8 mouse cellular contexts compared by ENCODE assay signal in the genomic region with DNA sequence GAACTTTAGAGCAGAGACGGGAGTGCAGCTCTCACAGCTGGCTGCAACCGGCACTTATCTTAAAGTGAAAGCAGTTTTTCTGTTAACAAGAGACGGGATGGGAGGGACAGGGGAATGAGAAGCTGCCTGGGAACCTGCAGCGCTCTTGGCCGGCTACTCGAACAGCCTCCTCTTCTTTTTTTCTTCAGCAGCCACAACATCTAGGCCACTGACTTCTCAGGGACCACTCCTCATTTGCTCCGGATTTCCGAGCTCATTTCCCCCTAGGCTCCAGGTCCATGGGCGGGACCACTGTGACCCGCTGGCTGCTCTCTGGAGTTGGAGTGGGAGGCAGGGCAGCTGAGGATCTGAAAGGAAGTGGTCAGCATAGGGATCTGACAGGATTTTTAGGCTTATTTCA.
DNase-seq lines count a peak whose midpoint lies in the region; ATAC-seq and TF ChIP-seq lines count a peak whose summit lies in the region.
"Not testable (repeated sequence)": the region's sequence is repeated elsewhere in the genome, so short reads cannot be mapped to it uniquely, and the experiment has no call there.

No protein-coding gene starts in this region.

- not testable (repeated sequence) for TF ChIP-seq POLR2A in heart, adult 2 months (IDR thresholded peaks at IDR 0.05; ENCODE audit: insufficient read depth, low read depth, low read length); kidney, adult 2 months (IDR thresholded peaks at IDR 0.05; ENCODE audit: low read depth, low read length)

- H3K36me3 ChIP-seq in heart, adult 2 months (ENCODE audit: control insufficient read depth, insufficient read depth, low read length); heart, embryonic 12.5 days; kidney, adult 2 months (ENCODE audit: control insufficient read depth, insufficient read depth, low read length); liver, embryonic 13.5 days: not testable (repeated sequence)

- peak; percentile 9 for DNase-seq in adrenal gland, postnatal 14 days
- DNase-seq in heart, adult 2 months, result peak; percentile 17 to 46
- DNase-seq in heart, postnatal 10 days, result peak; percentile 27 to 40
- DNase-seq in heart, postnatal 4 days, result peak; percentile 11
- not testable (repeated sequence) for DNase-seq in kidney, adult 2 months; liver, embryonic 13.5 days
- peak; percentile 3 for DNase-seq in ovary, postnatal 14 days (ENCODE audit: low spot score)

- H3K4me1 ChIP-seq in heart, adult 2 months (ENCODE audit: control insufficient read depth, insufficient read depth, low read length); heart, embryonic 12.5 days (replicated peaks); kidney, adult 2 months (ENCODE audit: control insufficient read depth, insufficient read depth, low read length); liver, embryonic 13.5 days (replicated peaks): not testable (repeated sequence)

- H3K27me3 ChIP-seq in heart, adult 2 months (ENCODE audit: control insufficient read depth, insufficient read depth, low read length); heart, embryonic 12.5 days (replicated peaks); kidney, adult 2 months (replicated peaks; ENCODE audit: control insufficient read depth, insufficient read depth, low read length); liver, embryonic 13.5 days: not testable (repeated sequence)

- TF ChIP-seq EP300 in heart, adult 2 months (IDR thresholded peaks at IDR 0.05; ENCODE audit: insufficient read depth, low read depth, low read length), result not testable (repeated sequence)

- ATAC-seq in heart, embryonic 12.5 days (ENCODE audit: insufficient number of reproducible peaks, low FRiP score); liver, embryonic 13.5 days (ENCODE audit: low read depth): not testable (repeated sequence)

- not testable (repeated sequence) for H3K27ac ChIP-seq in heart, adult 2 months; heart, embryonic 12.5 days (ENCODE audit: poor library complexity, severe bottlenecking); kidney, adult 2 months (ENCODE audit: insufficient read depth, low read depth, low read length); liver, embryonic 13.5 days

- H3K79me2 ChIP-seq in heart, adult 2 months (replicated peaks; ENCODE audit: control insufficient read depth, insufficient read depth, low read length), result not testable (repeated sequence)

- not testable (repeated sequence) for H3K4me3 ChIP-seq in heart, adult 2 months; liver, embryonic 13.5 days (replicated peaks)
- H3K4me3 ChIP-seq in heart, embryonic 12.5 days, result 0 out of 2 replicates have a peak overlapping the region, but pooled peaks have one; percentile 22
- H3K4me3 ChIP-seq in kidney, adult 2 months (ENCODE audit: insufficient read depth, low read depth, low read length), result 0 out of 2 replicates have a peak overlapping the region, but pooled peaks have one; percentile 25

- not testable (repeated sequence) for H3K9ac ChIP-seq in heart, adult 2 months (ENCODE audit: low read depth, low read length); heart, embryonic 12.5 days; liver, embryonic 13.5 days

- TF ChIP-seq CTCF in heart, adult 2 months (IDR thresholded peaks at IDR 0.05); kidney, adult 2 months (conservative IDR thresholded peaks at IDR 0.05; ENCODE audit: insufficient read depth, insufficient read length, low read depth, low read length): not testable (repeated sequence)

- WGBS in heart, adult 2 months, result 10% methylated on average over 7 of the region's 10 CpGs
- WGBS in heart, embryonic 12.5 days, result 15% methylated on average over 7 of the region's 10 CpGs
- WGBS in kidney, adult 2 months, result 12% methylated on average over 7 of the region's 10 CpGs
- 8% methylated on average over 7 of the region's 10 CpGs for WGBS in liver, embryonic 13.5 days (ENCODE audit: insufficient replicate concordance)

- peak overlapping the region; percentile 52 for H3K4me2 ChIP-seq in heart, embryonic 12.5 days
- peak overlapping the region; percentile 34; the same call in 1 of the 2 replicates for H3K4me2 ChIP-seq in liver, embryonic 13.5 days

- not testable (repeated sequence) for H3K9me3 ChIP-seq in heart, embryonic 12.5 days (replicated peaks); liver, embryonic 13.5 days (replicated peaks)

- intact Hi-C loops in heart, adult 2 months (cut with DNase I); heart, postnatal 10 days (cut with DNase I): not testable (repeated sequence)
